Mouse (Mus musculus) gastrocnemius, postnatal 25 days (tissue): ENCODE results near the gene Usf1. TPM values are rescaled to one million over a fixed set of nuclear protein-coding genes. Genes with fewer than 3 reads are reported as not detected.

Experiments
- DNase-seq: peaks from one replicate; pipeline ENCODE4 v3.0.0; 2022
- total RNA-seq, 2 experiments: library from RNA; stranded (reverse); gene quantifications; 1 replicate in 1 of 2; 2 replicates in 1 of 2; pipeline ENCODE4 v1.2.3; 2021

Gene Usf1
- total RNA-seq, 2 experiments from 2014 or later: 24.6 to 25.2 TPM

GRCm38 (mm10) chr1:171418660-171419059 is 7.5 kb downstream of the Usf1 start, which contains the start of gene Tstd1:
TSS of gene Tstd1 (plus strand) at chr1:171418872.
- DNase-seq: no peak

GRCm38 (mm10) chr1:171419291-171419882 is 8.3 kb downstream of the Usf1 start:
- DNase-seq: no peak

- no peak for DNase-seq
These were observed 8.8 kb downstream of the Usf1 start for GRCm38 (mm10) chr1:171419905-171420304.

- DNase-seq: no peak
These were observed 11.5 kb downstream of the Usf1 start for GRCm38 (mm10) chr1:171422504-171423095.

GRCm38 (mm10) chr1:171424638-171425037 is 13.5 kb downstream of the Usf1 start:
- DNase-seq: no peak

- no peak for DNase-seq
These were observed 14.0 kb downstream of the Usf1 start for GRCm38 (mm10) chr1:171425126-171425525.

GRCm38 (mm10) chr1:171432158-171432557 is 21.0 kb downstream of the Usf1 start:
- DNase-seq: no peak

GRCm38 (mm10) chr1:171435288-171435814 is 24.2 kb downstream of the Usf1 start:
- DNase-seq: no peak

GRCm38 (mm10) chr1:171435974-171436373 is 24.9 kb downstream of the Usf1 start:
- no peak for DNase-seq

- DNase-seq: peak; percentile 48
These were observed 26.3 kb downstream of the Usf1 start, which contains the start of gene F11r for GRCm38 (mm10) chr1:171437264-171438013. TSS of gene F11r (plus strand) at chr1:171437535.

GRCm38 (mm10) chr1:171438014-171438670 is 27.0 kb downstream of the Usf1 start:
- DNase-seq: no peak

- no peak for DNase-seq
These were observed 28.0 kb downstream of the Usf1 start for GRCm38 (mm10) chr1:171439072-171439471.

- peak; percentile 30 for DNase-seq
These were observed 29.1 kb downstream of the Usf1 start for GRCm38 (mm10) chr1:171440025-171440725.

- DNase-seq: no peak
These were observed 30.6 kb downstream of the Usf1 start for GRCm38 (mm10) chr1:171441466-171442412.

GRCm38 (mm10) chr1:171442413-171442760 is 31.3 kb downstream of the Usf1 start:
- DNase-seq: no peak

- no peak for DNase-seq
These were observed 33.9 kb downstream of the Usf1 start for GRCm38 (mm10) chr1:171445050-171445449.

- no peak for DNase-seq
These were observed 35.7 kb downstream of the Usf1 start for GRCm38 (mm10) chr1:171446854-171447253.

GRCm38 (mm10) chr1:171447692-171448091 is 36.6 kb downstream of the Usf1 start:
- DNase-seq: no peak

- no peak for DNase-seq
These were observed 38.9 kb downstream of the Usf1 start for GRCm38 (mm10) chr1:171450062-171450461.

- DNase-seq: no peak
These were observed 39.9 kb downstream of the Usf1 start for GRCm38 (mm10) chr1:171451001-171451400.

- DNase-seq: no peak
These were observed 41.4 kb downstream of the Usf1 start for GRCm38 (mm10) chr1:171452522-171452921.
